Mouse (Mus musculus): ENCODE measurements around the gene Spz1. TPM values are rescaled to one million over a fixed set of nuclear protein-coding genes. Genes with fewer than 3 reads are reported as not detected.
A peak's percentile ranks its signal among the peaks of the same experiment; 100 is the strongest.

Gene Spz1
- polyA plus RNA-seq, 1 experiment from 2014 or later, result not detected

- WGBS, result 3% methylated on average over 44 of the region's 47 CpGs
- H3K4me2 ChIP-seq (ENCODE audit: low read length), result peak overlapping the region; percentile 76
- DNase-seq (ENCODE audit: low spot score), result peak; percentile 65
- H3K9me3 ChIP-seq (replicated peaks; ENCODE audit: control insufficient read depth, low read length), result no peaks in the 10 kb centered on the region
- H3K9ac ChIP-seq (ENCODE audit: low read length), result peak overlapping the region; percentile 67
- H3K4me3 ChIP-seq (ENCODE audit: low read depth, low read length), result peak overlapping the region; percentile 47
- H3K27ac ChIP-seq (ENCODE audit: low read depth, low read length), result peak overlapping the region; percentile 78
- ATAC-seq, result peak; percentile 91
- no peaks in the 10 kb centered on the region for H3K36me3 ChIP-seq (ENCODE audit: control insufficient read depth, insufficient read depth, low read length)
- H3K27me3 ChIP-seq (replicated peaks; ENCODE audit: control insufficient read depth, insufficient read depth, low read length), result no peaks in the 10 kb centered on the region
- H3K4me1 ChIP-seq (ENCODE audit: control insufficient read depth, insufficient read depth, low read length), result peaks cover 6% of the 10 kb centered on the region
These were observed 45.9 kb downstream of the Spz1 start for GRCm38 (mm10) chr13:92529828-92530720.

Other genes with a start within 250 kb of the Spz1 start
- 9.1 and 10.8 TPM in 2 replicates for gene Dhfr, start 221.4 kb downstream of the Spz1 start, polyA plus RNA-seq (2014; fragmentation: Nextera tagmentation; extraction: Ambion mirVana)
- 26.9 and 29.7 TPM in 2 replicates for gene Msh3, start 221.2 kb downstream of the Spz1 start, polyA plus RNA-seq (2014; fragmentation: Nextera tagmentation; extraction: Ambion mirVana)
- 0.22 and 0.74 TPM in 2 replicates for gene Ankrd34b, start 150.3 kb downstream of the Spz1 start, polyA plus RNA-seq (2014; fragmentation: Nextera tagmentation; extraction: Ambion mirVana)
- 0.32 and 0.34 TPM in 2 replicates for gene Fam151b, start 92.2 kb downstream of the Spz1 start, polyA plus RNA-seq (2014; fragmentation: Nextera tagmentation; extraction: Ambion mirVana)
- 9.4 and 10.2 TPM in 2 replicates for gene Zfyve16, start 45.3 kb downstream of the Spz1 start, polyA plus RNA-seq (2014; fragmentation: Nextera tagmentation; extraction: Ambion mirVana)
- 13.7 and 15.5 TPM in 2 replicates for gene Serinc5, start 34.9 kb upstream of the Spz1 start, polyA plus RNA-seq (2014; fragmentation: Nextera tagmentation; extraction: Ambion mirVana)
- 1.0 and 1.5 TPM in 2 replicates for gene Thbs4, start 218.6 kb upstream of the Spz1 start, polyA plus RNA-seq (2014; fragmentation: Nextera tagmentation; extraction: Ambion mirVana)

All from forebrain, embryonic 14.5 days (tissue).